Mouse (Mus musculus): ENCODE results near the gene Cdk14. TPM values are rescaled to one million over a fixed set of nuclear protein-coding genes. Genes with fewer than 3 reads are reported as not detected.
"Not testable (repeated sequence)": the region's sequence is repeated elsewhere in the genome, so short reads cannot be mapped to it uniquely, and the experiment has no call there.

Cdk14 gene
- polyA plus RNA-seq, 1 experiment from 2014 or later: 22.7 TPM

DNA sequence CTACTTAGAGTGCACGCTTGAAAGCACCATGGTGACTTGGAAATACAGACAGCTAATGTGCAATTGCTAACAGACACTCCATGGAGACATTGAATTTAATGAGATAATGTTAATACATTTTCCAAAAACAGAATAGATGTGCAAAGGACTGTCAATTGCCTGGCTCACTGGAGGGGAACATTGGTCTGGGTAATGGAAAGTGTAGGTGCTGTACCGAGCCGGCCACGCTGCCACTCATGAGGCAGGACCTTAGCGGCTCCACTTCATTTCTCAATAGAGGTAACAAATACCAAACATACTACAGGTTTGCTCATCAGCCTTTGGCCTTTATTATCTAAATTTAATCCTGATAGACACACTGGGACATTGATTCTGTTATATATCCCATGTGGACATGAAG is 177.4 kb downstream of the Cdk14 start:
- Histone ChIP-seq H3K27me3 (ENCODE audit: control insufficient read depth, insufficient read depth, low read length) (no peaks in the 10 kb centered on the region), H3K9ac (ENCODE audit: low read length) (no peak overlapping the region), H3K9me3 (ENCODE audit: control insufficient read depth, low read length) (no peaks in the 10 kb centered on the region), H3K27ac (replicated peaks; ENCODE audit: low read depth, low read length) (no peak overlapping the region), H3K4me3 (ENCODE audit: low read depth, low read length) (no peak overlapping the region), H3K4me2 (ENCODE audit: low read depth, severe bottlenecking) (no peak overlapping the region), H3K4me1 (ENCODE audit: control insufficient read depth, insufficient read depth, low read length) (no peaks in the 10 kb centered on the region), H3K36me3 (ENCODE audit: control insufficient read depth, insufficient read depth, low read length) (no peaks in the 10 kb centered on the region)
- no peak for ATAC-seq (ENCODE audit: insufficient number of reproducible peaks, low FRiP score, low TSS enrichment, low read depth)
- no peak for DNase-seq (ENCODE audit: low spot score)
- WGBS: 94% methylated on average over 5 of the region's 5 CpGs

DNA sequence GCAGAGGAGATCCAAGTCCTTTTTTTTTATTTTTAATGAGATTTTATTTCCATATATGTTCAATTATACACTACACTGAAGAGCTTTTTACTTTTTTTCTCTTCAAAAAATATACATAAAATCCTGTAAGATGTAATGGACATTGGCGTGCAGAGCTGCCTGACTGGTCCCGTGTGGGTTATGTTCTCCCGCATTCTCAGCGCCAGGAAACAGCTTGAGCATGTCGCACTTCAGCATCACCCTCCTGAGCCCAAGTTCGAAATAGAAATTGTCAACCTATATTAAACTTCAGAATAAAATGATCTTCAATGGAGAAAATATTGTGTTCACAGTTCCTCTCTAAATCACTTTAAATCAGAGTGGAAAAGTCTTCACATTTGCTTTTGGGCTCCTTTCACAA is 179.0 kb downstream of the Cdk14 start:
- no peak overlapping the region for H3K27ac ChIP-seq (replicated peaks; ENCODE audit: low read depth, low read length)
- DNase-seq (ENCODE audit: low spot score): no peak
- H3K4me3 ChIP-seq (ENCODE audit: low read depth, low read length): no peak overlapping the region
- no peak overlapping the region for H3K9ac ChIP-seq (ENCODE audit: low read length)
- ATAC-seq (ENCODE audit: insufficient number of reproducible peaks, low FRiP score, low TSS enrichment, low read depth): no peak
- no peaks in the 10 kb centered on the region; the same call in 1 of the 2 replicates for H3K9me3 ChIP-seq (ENCODE audit: control insufficient read depth, low read length)
- no peak overlapping the region for H3K4me2 ChIP-seq (ENCODE audit: low read depth, severe bottlenecking)
- no peaks in the 10 kb centered on the region for H3K4me1 ChIP-seq (ENCODE audit: control insufficient read depth, insufficient read depth, low read length)
- WGBS: 93% methylated on average over 6 of the region's 6 CpGs
- no peaks in the 10 kb centered on the region; the same call in 1 of the 2 replicates for H3K36me3 ChIP-seq (ENCODE audit: control insufficient read depth, insufficient read depth, low read length)
- no peaks in the 10 kb centered on the region for H3K27me3 ChIP-seq (ENCODE audit: control insufficient read depth, insufficient read depth, low read length)

DNA sequence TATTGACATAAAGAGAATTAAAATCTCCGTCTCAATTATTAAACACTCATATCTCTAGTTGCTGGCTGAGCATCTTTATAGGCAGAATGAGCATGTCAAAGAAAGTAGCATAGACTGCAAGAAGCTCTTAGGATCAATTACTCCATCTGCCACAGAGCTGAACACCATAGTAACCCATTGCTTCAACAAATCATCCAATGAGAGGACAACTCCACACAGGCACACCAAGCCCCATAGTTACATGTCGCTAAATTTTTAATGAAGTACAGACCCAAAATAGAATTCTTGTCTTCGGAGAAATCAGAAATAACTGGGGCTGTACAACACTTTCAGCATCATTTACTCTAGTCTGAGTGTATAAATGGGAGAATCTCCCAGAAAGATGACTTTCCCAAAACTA is 180.0 kb downstream of the Cdk14 start:
- WGBS: 97% methylated on average over 3 of the region's 3 CpGs
- Histone ChIP-seq H3K9ac (ENCODE audit: low read length) (no peak overlapping the region), H3K36me3 (ENCODE audit: control insufficient read depth, insufficient read depth, low read length) (no peaks in the 10 kb centered on the region; the same call in 1 of the 2 replicates), H3K27ac (replicated peaks; ENCODE audit: low read depth, low read length) (no peak overlapping the region), H3K4me1 (ENCODE audit: control insufficient read depth, insufficient read depth, low read length) (no peaks in the 10 kb centered on the region), H3K9me3 (ENCODE audit: control insufficient read depth, low read length) (no peaks in the 10 kb centered on the region; the same call in 1 of the 2 replicates), H3K27me3 (ENCODE audit: control insufficient read depth, insufficient read depth, low read length) (no peaks in the 10 kb centered on the region), H3K4me3 (ENCODE audit: low read depth, low read length) (no peak overlapping the region), H3K4me2 (ENCODE audit: low read depth, severe bottlenecking) (no peak overlapping the region)
- ATAC-seq (ENCODE audit: insufficient number of reproducible peaks, low FRiP score, low TSS enrichment, low read depth) (no peak), DNase-seq (ENCODE audit: low spot score) (no peak)

DNA sequence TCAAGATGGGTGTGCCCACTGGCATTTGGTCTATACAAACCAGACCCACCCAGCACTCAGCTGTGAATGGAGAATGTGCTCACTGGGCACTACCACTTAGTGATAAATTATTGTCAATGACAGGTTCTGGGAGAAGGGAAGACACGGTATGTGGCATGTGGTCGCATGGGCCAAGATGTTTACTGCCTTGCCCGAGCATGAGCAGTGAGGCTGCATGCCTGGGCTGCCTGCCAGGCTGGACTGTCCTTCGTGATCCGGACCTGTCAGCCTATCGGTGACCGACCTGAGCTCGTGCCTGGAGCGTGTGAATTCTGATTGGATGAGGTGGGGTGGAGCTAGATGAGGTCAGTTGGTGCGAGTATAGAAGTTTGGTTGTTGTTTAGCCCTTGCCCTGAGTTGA is 185.2 kb downstream of the Cdk14 start:
- 97% methylated on average over 10 of the region's 10 CpGs for WGBS

DNA sequence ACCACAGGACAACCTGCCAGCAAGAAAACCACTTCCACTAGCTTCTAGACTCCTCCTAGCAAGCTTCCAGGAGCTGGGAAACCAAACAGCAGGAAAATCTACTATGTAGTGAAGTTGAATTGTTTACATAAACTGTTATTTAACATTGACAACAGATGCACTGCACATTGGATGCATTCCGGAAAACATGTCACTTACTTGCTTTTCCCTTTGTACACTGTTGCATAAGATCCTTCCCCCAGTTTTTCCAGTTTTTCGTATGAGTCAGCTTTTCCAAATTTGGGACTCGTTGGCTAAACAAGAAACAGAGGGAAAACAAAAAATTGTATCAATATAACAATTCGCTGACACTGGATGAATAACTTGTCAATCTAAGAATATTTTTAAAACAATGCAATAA is 193.1 kb downstream of the Cdk14 start:
- WGBS: 92% methylated on average over 4 of the region's 4 CpGs
- Histone ChIP-seq H3K4me3 (ENCODE audit: low read depth, low read length) (no peak overlapping the region), H3K27me3 (ENCODE audit: control insufficient read depth, insufficient read depth, low read length) (no peaks in the 10 kb centered on the region), H3K4me1 (ENCODE audit: control insufficient read depth, insufficient read depth, low read length) (no peaks in the 10 kb centered on the region), H3K36me3 (ENCODE audit: control insufficient read depth, insufficient read depth, low read length) (no peaks in the 10 kb centered on the region), H3K4me2 (ENCODE audit: low read depth, severe bottlenecking) (no peak overlapping the region), H3K9me3 (ENCODE audit: control insufficient read depth, low read length) (no peaks in the 10 kb centered on the region), H3K9ac (ENCODE audit: low read length) (no peak overlapping the region), H3K27ac (replicated peaks; ENCODE audit: low read depth, low read length) (no peak overlapping the region)
- ATAC-seq (ENCODE audit: insufficient number of reproducible peaks, low FRiP score, low TSS enrichment, low read depth) (no peak), DNase-seq (ENCODE audit: low spot score) (no peak)

More for the DNA sequence above, 185.2 kb downstream of the Cdk14 start:
- H3K4me2 ChIP-seq (ENCODE audit: low read depth, severe bottlenecking); H3K9me3 ChIP-seq (ENCODE audit: control insufficient read depth, low read length); DNase-seq (ENCODE audit: low spot score); ATAC-seq (ENCODE audit: insufficient number of reproducible peaks, low FRiP score, low TSS enrichment, low read depth); H3K27ac ChIP-seq (replicated peaks; ENCODE audit: low read depth, low read length); H3K4me3 ChIP-seq (ENCODE audit: low read depth, low read length); H3K4me1 ChIP-seq (ENCODE audit: control insufficient read depth, insufficient read depth, low read length); H3K9ac ChIP-seq (ENCODE audit: low read length); H3K36me3 ChIP-seq (ENCODE audit: control insufficient read depth, insufficient read depth, low read length); H3K27me3 ChIP-seq (ENCODE audit: control insufficient read depth, insufficient read depth, low read length): not testable (repeated sequence)

DNA sequence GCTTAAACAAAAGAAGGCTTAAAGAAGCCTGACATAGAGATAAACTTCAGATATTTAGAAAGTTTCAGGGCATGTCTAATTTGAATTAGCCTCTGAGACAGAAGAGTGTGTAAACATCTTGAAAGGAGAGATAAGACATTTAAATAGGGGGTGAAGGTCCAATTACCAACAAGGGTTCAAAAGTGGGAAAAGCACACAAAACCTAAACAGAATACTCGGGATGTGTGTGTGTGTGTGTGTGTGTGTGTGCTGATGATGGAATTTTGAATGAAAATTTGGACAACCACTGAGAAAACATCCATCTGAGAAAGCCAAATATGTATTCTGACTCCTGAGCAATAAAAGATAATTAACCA is 208.4 kb downstream of the Cdk14 start:
- ATAC-seq (ENCODE audit: insufficient number of reproducible peaks, low FRiP score, low TSS enrichment, low read depth) (no peak), DNase-seq (ENCODE audit: low spot score) (no peak)
- no peak overlapping the region for H3K4me3 ChIP-seq (ENCODE audit: low read depth, low read length)
- no peaks in the 10 kb centered on the region for H3K27me3 ChIP-seq (ENCODE audit: control insufficient read depth, insufficient read depth, low read length)
- no peaks in the 10 kb centered on the region for H3K9me3 ChIP-seq (ENCODE audit: control insufficient read depth, low read length)
- no peak overlapping the region for H3K4me2 ChIP-seq (ENCODE audit: low read depth, severe bottlenecking)
- 45% methylated on average over 1 of the region's 1 CpGs for WGBS
- no peak overlapping the region for H3K27ac ChIP-seq (replicated peaks; ENCODE audit: low read depth, low read length)
- no peak overlapping the region for H3K9ac ChIP-seq (ENCODE audit: low read length)
- no peaks in the 10 kb centered on the region for H3K4me1 ChIP-seq (ENCODE audit: control insufficient read depth, insufficient read depth, low read length)
- H3K36me3 ChIP-seq (ENCODE audit: control insufficient read depth, insufficient read depth, low read length): no peaks in the 10 kb centered on the region

DNA sequence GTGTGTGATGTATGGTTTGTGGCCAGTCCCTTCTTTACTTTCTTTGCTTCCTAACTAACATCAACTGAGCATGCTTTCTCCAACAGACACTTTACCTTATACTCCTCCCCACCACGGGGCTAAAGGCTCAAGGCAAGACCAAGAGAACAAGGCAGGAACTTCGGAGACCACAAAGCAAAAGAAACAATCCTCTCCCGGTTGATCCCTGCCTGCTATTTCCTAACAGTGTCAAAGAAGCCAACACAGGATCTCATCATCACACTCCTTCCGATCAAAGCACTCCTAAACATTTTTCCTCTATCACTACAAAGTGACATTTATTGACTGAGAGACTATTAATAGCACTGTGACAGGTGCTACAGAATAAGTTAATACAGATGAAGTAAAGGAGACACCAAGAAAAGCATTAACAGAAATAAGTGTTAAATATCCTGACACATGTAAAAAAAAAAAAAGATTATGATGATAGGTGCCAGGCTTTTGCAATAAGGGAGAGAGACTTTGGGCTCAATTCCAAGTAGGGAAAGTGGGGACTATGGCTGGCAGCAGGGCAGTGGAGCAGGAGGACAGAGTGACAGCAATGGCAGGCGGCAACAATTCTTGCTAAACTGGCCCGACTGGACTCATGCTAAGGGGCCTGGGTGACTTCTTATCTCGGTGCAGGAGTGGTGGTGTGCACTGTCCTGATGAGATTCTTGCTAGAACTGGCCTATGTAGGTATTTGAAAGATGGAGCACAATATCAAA is 208.9 kb downstream of the Cdk14 start:
- H3K27me3 ChIP-seq (ENCODE audit: control insufficient read depth, insufficient read depth, low read length): no peaks in the 10 kb centered on the region
- no peaks in the 10 kb centered on the region for H3K4me1 ChIP-seq (ENCODE audit: control insufficient read depth, insufficient read depth, low read length)
- ATAC-seq (ENCODE audit: insufficient number of reproducible peaks, low FRiP score, low TSS enrichment, low read depth) (no peak), DNase-seq (ENCODE audit: low spot score) (no peak)
- H3K36me3 ChIP-seq (ENCODE audit: control insufficient read depth, insufficient read depth, low read length): no peaks in the 10 kb centered on the region
- H3K9ac ChIP-seq (ENCODE audit: low read length): no peak overlapping the region
- 53% methylated on average over 7 of the region's 7 CpGs for WGBS
- no peak overlapping the region for H3K4me2 ChIP-seq (ENCODE audit: low read depth, severe bottlenecking)
- no peak overlapping the region for H3K27ac ChIP-seq (replicated peaks; ENCODE audit: low read depth, low read length)
- H3K9me3 ChIP-seq (ENCODE audit: control insufficient read depth, low read length): no peaks in the 10 kb centered on the region
- no peak overlapping the region for H3K4me3 ChIP-seq (ENCODE audit: low read depth, low read length)

DNA sequence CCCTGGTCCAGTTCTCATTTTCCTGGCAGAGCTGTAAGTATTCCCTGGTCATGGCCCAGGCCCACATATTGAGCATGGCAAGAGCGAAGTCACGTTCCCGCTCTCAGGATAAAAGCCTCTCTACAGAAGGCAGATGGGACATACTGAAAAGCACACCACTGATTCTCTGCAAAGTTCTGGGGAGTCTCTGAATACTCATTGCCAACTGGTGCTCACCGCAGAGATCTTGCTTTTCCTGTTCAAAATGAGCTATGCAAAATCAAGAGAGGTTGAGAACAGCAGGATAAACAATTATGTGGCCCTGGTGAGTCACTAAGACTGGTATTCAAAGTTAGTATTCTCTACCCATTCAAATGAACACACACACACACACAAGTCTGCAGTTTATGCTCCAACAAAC is 212.1 kb downstream of the Cdk14 start:
- no peaks in the 10 kb centered on the region for H3K27me3 ChIP-seq (ENCODE audit: control insufficient read depth, insufficient read depth, low read length)
- H3K9ac ChIP-seq (ENCODE audit: low read length): no peak overlapping the region
- no peaks in the 10 kb centered on the region for H3K9me3 ChIP-seq (ENCODE audit: control insufficient read depth, low read length)
- H3K4me2 ChIP-seq (ENCODE audit: low read depth, severe bottlenecking): no peak overlapping the region
- ATAC-seq (ENCODE audit: insufficient number of reproducible peaks, low FRiP score, low TSS enrichment, low read depth): no peak
- H3K27ac ChIP-seq (replicated peaks; ENCODE audit: low read depth, low read length): no peak overlapping the region
- H3K36me3 ChIP-seq (ENCODE audit: control insufficient read depth, insufficient read depth, low read length): no peaks in the 10 kb centered on the region
- H3K4me1 ChIP-seq (ENCODE audit: control insufficient read depth, insufficient read depth, low read length): no peaks in the 10 kb centered on the region
- no peak overlapping the region for H3K4me3 ChIP-seq (ENCODE audit: low read depth, low read length)
- no peak for DNase-seq (ENCODE audit: low spot score)
- 90% methylated on average over 4 of the region's 4 CpGs for WGBS

DNA sequence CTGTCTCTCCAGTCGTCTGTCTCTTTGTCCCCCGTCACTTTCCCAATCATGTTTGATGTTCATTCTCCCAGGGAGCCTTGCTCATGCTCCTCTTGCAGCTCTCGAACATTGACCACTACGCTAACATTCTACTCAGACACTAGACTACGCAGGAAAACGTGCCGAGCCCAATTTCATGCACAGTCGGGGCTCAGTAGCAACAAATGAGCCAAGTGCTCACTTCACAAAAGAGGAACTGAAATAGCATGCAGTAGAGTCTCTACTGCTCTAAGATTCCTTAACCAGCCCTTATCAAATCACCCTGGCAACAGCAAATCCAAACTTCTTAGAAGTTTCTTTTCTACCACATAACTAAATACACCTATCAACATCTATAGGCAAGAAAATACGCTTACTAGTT is 214.1 kb downstream of the Cdk14 start:
- no peak for DNase-seq (ENCODE audit: low spot score)

More for the DNA sequence above, 214.1 kb downstream of the Cdk14 start:
- H3K4me2 ChIP-seq (ENCODE audit: low read depth, severe bottlenecking): no peak overlapping the region
- H3K9ac ChIP-seq (ENCODE audit: low read length): no peak overlapping the region
- no peaks in the 10 kb centered on the region for H3K36me3 ChIP-seq (ENCODE audit: control insufficient read depth, insufficient read depth, low read length)
- ATAC-seq (ENCODE audit: insufficient number of reproducible peaks, low FRiP score, low TSS enrichment, low read depth): no peak
- no peaks in the 10 kb centered on the region for H3K27me3 ChIP-seq (ENCODE audit: control insufficient read depth, insufficient read depth, low read length)
- H3K9me3 ChIP-seq (ENCODE audit: control insufficient read depth, low read length): no peaks in the 10 kb centered on the region
- no peak overlapping the region for H3K27ac ChIP-seq (replicated peaks; ENCODE audit: low read depth, low read length)
- no peaks in the 10 kb centered on the region for H3K4me1 ChIP-seq (ENCODE audit: control insufficient read depth, insufficient read depth, low read length)
- H3K4me3 ChIP-seq (ENCODE audit: low read depth, low read length): no peak overlapping the region
- 87% methylated on average over 9 of the region's 9 CpGs for WGBS

Data from limb, embryonic 11.5 days (tissue).